Mouse (Mus musculus) stomach, embryonic 14.5 days (tissue): ENCODE data around the gene Cdkn3. TPM values are rescaled to one million over a fixed set of nuclear protein-coding genes. Genes with fewer than 3 reads are reported as not detected.

Experiments used
- ATAC-seq: fragments of 200-750 bp; cut with Nextera tagmentation; 2 replicates; pipeline ENCODE4 v1.8.0; 2017; ENCODE audit warnings: low read depth, moderate TSS enrichment; ENCODE audit not compliant: insufficient number of reproducible peaks, insufficient read depth, low FRiP score
- H3K27ac ChIP-seq: fragments of 300-500 bp; sonication (generic); 2 replicates; pipeline ENCODE4 v1.5.1; 2014; ENCODE audit warnings: mild to moderate bottlenecking, low read length, moderate library complexity, mixed read lengths
- H3K27me3 ChIP-seq: fragments of 300-500 bp; sonication (generic); 2 replicates; pipeline ENCODE4 v1.6.1; 2014; ENCODE audit warnings: low read length, control low read depth, mixed read lengths; ENCODE audit not compliant: control insufficient read depth, insufficient read depth
- H3K36me3 ChIP-seq: fragments of 300-500 bp; sonication (generic); 2 replicates; pipeline ENCODE4 v1.6.1; 2014; ENCODE audit warnings: mild to moderate bottlenecking, control low read depth, low read length, moderate library complexity, mixed read lengths; ENCODE audit not compliant: control insufficient read depth, insufficient read depth
- H3K4me1 ChIP-seq: fragments of 300-500 bp; sonication (generic); 2 replicates; pipeline ENCODE4 v1.6.1; 2014; ENCODE audit warnings: low read length, control low read depth, mixed read lengths; ENCODE audit not compliant: control insufficient read depth, insufficient read depth
- H3K4me2 ChIP-seq: fragments of 300-500 bp; sonication (generic); replicated peaks from 2 replicates; pipeline ENCODE4 v1.6.1; 2014; ENCODE audit warnings: low read depth, low read length, control low read depth
- H3K4me3 ChIP-seq: fragments of 300-500 bp; sonication (generic); 2 replicates; pipeline ENCODE4 v1.5.1; 2014; ENCODE audit warnings: low read depth, low read length, control low read depth
- H3K9ac ChIP-seq: fragments of 300-500 bp; sonication (generic); replicated peaks from 2 replicates; pipeline ENCODE4 v1.6.1; 2014; ENCODE audit warnings: low read depth, mild to moderate bottlenecking, control low read depth, low read length, moderate library complexity, mixed read lengths
- H3K9me3 ChIP-seq: fragments of 300-500 bp; sonication (generic); 2 replicates; pipeline ENCODE4 v1.6.1; 2016; ENCODE audit warnings: low read depth, low read length, control low read depth; ENCODE audit not compliant: control insufficient read depth
- WGBS: fragments of 180-500 bp; shearing (Covaris S2); extraction: QIAGEN DNeasy Blood & Tissue Kit; methylation state at CpG from one replicate; pipeline ENCODE4 v1.1.7; 2014; 5-methylcytosine and 5-hydroxymethylcytosine counted together
- polyA plus RNA-seq: library from polyadenylated mRNA; unstranded; fragments of >200 nt; fragmentation: Nextera tagmentation; extraction: Ambion mirVana; gene quantifications from 2 replicates; pipeline ENCODE4 v1.2.1, GENCODE M21; 2014

Gene Cdkn3
- polyA plus RNA-seq, 1 experiment from 2014 or later, result 60.1 TPM

DNA sequence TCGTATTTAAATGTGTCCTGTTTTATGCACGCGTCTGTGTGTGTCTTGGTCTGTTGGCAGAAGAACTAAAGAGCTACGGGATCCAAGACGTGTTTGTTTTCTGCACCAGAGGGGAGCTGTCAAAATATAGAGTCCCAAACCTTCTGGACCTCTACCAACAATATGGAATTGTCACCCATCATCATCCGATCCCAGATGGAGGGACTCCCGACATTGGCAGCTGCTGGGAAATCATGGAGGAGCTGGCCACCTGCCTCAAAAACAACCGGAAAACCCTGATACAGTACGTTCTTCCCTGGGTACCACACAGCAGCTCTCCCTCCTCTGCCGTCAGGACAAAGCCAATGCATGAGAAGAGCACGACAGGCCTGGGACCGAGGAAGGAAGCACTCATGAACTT, 6.8 kb downstream of the Cdkn3 start:
- H3K9me3 ChIP-seq, result no peaks in the 10 kb centered on the region
- no peak for ATAC-seq
- H3K36me3 ChIP-seq, result peaks cover 38% of the 10 kb centered on the region
- WGBS, result 91% methylated on average over 12 of the region's 12 CpGs
- H3K27me3 ChIP-seq, result no peaks in the 10 kb centered on the region
- no peak overlapping the region for H3K4me3 ChIP-seq
- H3K4me2 ChIP-seq, result no peak overlapping the region
- no peak overlapping the region for H3K9ac ChIP-seq
- H3K27ac ChIP-seq, result no peak overlapping the region
- no peaks in the 10 kb centered on the region for H3K4me1 ChIP-seq

GRCm38 (mm10) chr14:46770036-46770435, 9.7 kb downstream of the Cdkn3 start:
- Histone ChIP-seq H3K27me3 (no peaks in the 10 kb centered on the region), H3K27ac (no peak overlapping the region), H3K9me3 (no peaks in the 10 kb centered on the region), H3K4me2 (no peak overlapping the region), H3K4me3 (no peak overlapping the region), H3K36me3 (peaks cover 42% of the 10 kb centered on the region), H3K9ac (no peak overlapping the region), H3K4me1 (no peaks in the 10 kb centered on the region)
- ATAC-seq, result no peak
- WGBS, result 74% methylated on average over 6 of the region's 6 CpGs

GRCm38 (mm10) chr14:46778756-46779155, 18.4 kb downstream of the Cdkn3 start:
- Histone ChIP-seq H3K27ac (no peak overlapping the region), H3K27me3 (no peaks in the 10 kb centered on the region), H3K4me3 (no peak overlapping the region), H3K4me1 (no peaks in the 10 kb centered on the region), H3K36me3 (peaks cover 55% of the 10 kb centered on the region), H3K9me3 (peaks cover 8% of the 10 kb centered on the region; the same call in 1 of the 2 replicates), H3K9ac (no peak overlapping the region), H3K4me2 (no peak overlapping the region)
- ATAC-seq, result no peak
- WGBS, result 97% methylated on average over 9 of the region's 9 CpGs

DNA sequence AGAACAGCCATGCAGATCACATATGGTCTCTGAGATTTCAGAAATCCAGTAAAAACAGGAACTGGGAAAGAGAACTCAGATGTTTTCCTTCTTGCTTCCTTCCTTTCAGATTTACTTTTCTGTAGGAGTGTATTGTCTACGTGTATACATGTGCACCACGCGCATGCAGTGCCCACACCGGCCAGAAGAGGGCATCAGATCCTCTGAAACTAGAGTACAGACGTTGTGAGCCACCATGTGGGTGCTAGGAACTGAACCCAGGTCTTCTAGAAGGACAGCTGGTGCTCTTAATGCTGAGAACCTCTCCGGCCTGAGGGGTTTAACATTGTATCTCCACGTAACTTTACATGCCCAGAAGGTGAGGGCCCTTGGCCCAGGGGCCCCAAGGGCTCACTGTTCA, 18.9 kb downstream of the Cdkn3 start:
- ATAC-seq, result no peak
- Histone ChIP-seq H3K27me3 (no peaks in the 10 kb centered on the region), H3K4me2 (no peak overlapping the region), H3K4me3 (no peak overlapping the region), H3K9me3 (peaks cover 8% of the 10 kb centered on the region; the same call in 1 of the 2 replicates), H3K27ac (no peak overlapping the region), H3K4me1 (no peaks in the 10 kb centered on the region), H3K9ac (no peak overlapping the region), H3K36me3 (peaks cover 55% of the 10 kb centered on the region)
- WGBS, result 96% methylated on average over 7 of the region's 7 CpGs

DNA sequence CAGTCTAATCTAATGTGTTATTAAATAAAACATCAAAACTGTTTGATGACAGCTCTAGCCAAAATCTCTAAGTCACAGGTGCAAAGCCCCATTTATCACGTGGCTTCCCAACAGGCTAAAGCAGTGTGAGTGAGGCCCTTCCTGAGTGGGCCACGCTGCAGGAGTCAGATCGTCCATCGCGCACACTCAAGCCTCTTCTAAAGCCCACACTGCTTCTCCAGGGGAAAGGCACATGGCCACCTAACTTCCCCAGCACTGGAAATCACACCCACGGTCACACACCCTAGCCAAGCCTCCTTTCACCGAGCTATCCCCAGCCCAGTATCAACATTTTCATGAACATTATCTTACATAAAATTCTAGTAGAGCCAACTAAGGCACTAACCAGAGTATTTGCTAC, 20.7 kb downstream of the Cdkn3 start:
- no peak for ATAC-seq
- 0 out of 2 replicates have a peak, but pooled peaks cover 2% of the 10 kb centered on the region for H3K4me1 ChIP-seq
- peaks cover 46% of the 10 kb centered on the region for H3K36me3 ChIP-seq
- no peak overlapping the region for H3K27ac ChIP-seq
- H3K9me3 ChIP-seq, result peaks cover 8% of the 10 kb centered on the region; the same call in 1 of the 2 replicates
- WGBS, result 93% methylated on average over 7 of the region's 7 CpGs
- no peak overlapping the region for H3K4me2 ChIP-seq
- H3K27me3 ChIP-seq, result no peaks in the 10 kb centered on the region
- H3K4me3 ChIP-seq, result no peak overlapping the region
- H3K9ac ChIP-seq, result no peak overlapping the region

- Histone ChIP-seq H3K27me3 (no peaks in the 10 kb centered on the region), H3K9ac (no peak overlapping the region), H3K4me3 (no peak overlapping the region), H3K36me3 (peaks cover 37% of the 10 kb centered on the region), H3K4me2 (no peak overlapping the region), H3K27ac (no peak overlapping the region), H3K9me3 (peaks cover 8% of the 10 kb centered on the region; the same call in 1 of the 2 replicates), H3K4me1 (peaks cover 10% of the 10 kb centered on the region; the same call in 1 of the 2 replicates)
- WGBS, result 84% methylated on average over 8 of the region's 8 CpGs
- no peak for ATAC-seq
These were observed 22.0 kb downstream of the Cdkn3 start for GRCm38 (mm10) chr14:46782187-46782828.

GRCm38 (mm10) chr14:46783327-46783926, 23.1 kb downstream of the Cdkn3 start:
- Histone ChIP-seq H3K9ac (no peak overlapping the region), H3K4me3 (no peak overlapping the region), H3K36me3 (peaks cover 26% of the 10 kb centered on the region), H3K4me1 (peaks cover 10% of the 10 kb centered on the region; the same call in 1 of the 2 replicates), H3K9me3 (peaks cover 8% of the 10 kb centered on the region; the same call in 1 of the 2 replicates), H3K27ac (no peak overlapping the region), H3K4me2 (no peak overlapping the region), H3K27me3 (no peaks in the 10 kb centered on the region)
- no peak for ATAC-seq
- WGBS, result 88% methylated on average over 10 of the region's 10 CpGs

DNA sequence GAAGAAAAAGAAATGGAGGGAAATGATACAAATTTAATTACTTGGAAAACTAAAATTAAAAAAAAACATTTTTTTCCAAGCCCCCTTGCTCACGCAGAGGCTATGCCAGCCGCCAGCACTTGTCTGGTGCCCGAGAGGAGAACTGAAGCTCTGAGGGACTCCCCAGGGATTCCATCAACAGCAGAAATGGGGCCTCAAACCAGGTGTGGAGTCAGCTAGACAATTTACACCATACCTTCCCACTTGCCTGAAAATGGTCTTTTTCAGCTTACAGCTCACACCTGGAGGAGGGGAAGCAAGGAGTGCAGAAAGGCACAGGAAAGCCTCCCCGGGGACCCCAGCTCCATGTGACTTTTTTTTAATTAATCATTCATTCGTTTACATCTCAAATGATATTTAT, 24.9 kb downstream of the Cdkn3 start:
- Histone ChIP-seq H3K9me3 (no peaks in the 10 kb centered on the region), H3K27ac (no peak overlapping the region), H3K4me2 (no peak overlapping the region), H3K36me3 (peaks cover 8% of the 10 kb centered on the region; the same call in 1 of the 2 replicates), H3K9ac (no peak overlapping the region), H3K4me3 (no peak overlapping the region), H3K27me3 (no peaks in the 10 kb centered on the region), H3K4me1 (peaks cover 14% of the 10 kb centered on the region; the same call in 1 of the 2 replicates)
- WGBS, result 81% methylated on average over 5 of the region's 5 CpGs
- ATAC-seq, result no peak
